Mouse (Mus musculus): ENCODE data around the gene Rexo2. TPM values are rescaled to one million over a fixed set of nuclear protein-coding genes. Genes with fewer than 3 reads are reported as not detected.

The Rexo2 gene
- polyA plus RNA-seq, 1 experiment = 80.3 TPM

- TF ChIP-seq CTCF (IDR thresholded peaks at IDR 0.05; ENCODE audit: borderline replicate concordance, extremely low read depth, insufficient read depth, insufficient read length) (no peak), POLR2A (IDR thresholded peaks at IDR 0.05; ENCODE audit: borderline replicate concordance, extremely low read depth, insufficient read depth, insufficient read length, poor library complexity, severe bottlenecking) (no peak)
- DNase-seq (ENCODE audit: low read depth) = no peak
Measured at GRCm38 (mm10) chr9:48427176-48427575, 53.2 kb downstream of the Rexo2 start.

GRCm38 (mm10) chr9:48423256-48423655, 57.2 kb downstream of the Rexo2 start:
- DNase-seq (ENCODE audit: low read depth) = no peak
- no peak for TF ChIP-seq POLR2A (IDR thresholded peaks at IDR 0.05; ENCODE audit: borderline replicate concordance, extremely low read depth, insufficient read depth, insufficient read length, poor library complexity, severe bottlenecking)
- no peak for TF ChIP-seq CTCF (IDR thresholded peaks at IDR 0.05; ENCODE audit: borderline replicate concordance, extremely low read depth, insufficient read depth, insufficient read length)

- DNase-seq (ENCODE audit: low read depth) = no peak
- no peak for TF ChIP-seq POLR2A (IDR thresholded peaks at IDR 0.05; ENCODE audit: borderline replicate concordance, extremely low read depth, insufficient read depth, insufficient read length, poor library complexity, severe bottlenecking)
- no peak for TF ChIP-seq CTCF (IDR thresholded peaks at IDR 0.05; ENCODE audit: borderline replicate concordance, extremely low read depth, insufficient read depth, insufficient read length)
Measured at GRCm38 (mm10) chr9:48422382-48422781, 58.0 kb downstream of the Rexo2 start.

- TF ChIP-seq POLR2A (IDR thresholded peaks at IDR 0.05; ENCODE audit: borderline replicate concordance, extremely low read depth, insufficient read depth, insufficient read length, poor library complexity, severe bottlenecking) (no peak), CTCF (IDR thresholded peaks at IDR 0.05; ENCODE audit: borderline replicate concordance, extremely low read depth, insufficient read depth, insufficient read length) (no peak)
- DNase-seq (ENCODE audit: low read depth) = no peak
Measured at GRCm38 (mm10) chr9:48421561-48421960, 58.9 kb downstream of the Rexo2 start.

- DNase-seq (ENCODE audit: low read depth) = no peak
- no peak for TF ChIP-seq POLR2A (IDR thresholded peaks at IDR 0.05; ENCODE audit: borderline replicate concordance, extremely low read depth, insufficient read depth, insufficient read length, poor library complexity, severe bottlenecking)
- TF ChIP-seq CTCF (IDR thresholded peaks at IDR 0.05; ENCODE audit: borderline replicate concordance, extremely low read depth, insufficient read depth, insufficient read length) = no peak
Measured at GRCm38 (mm10) chr9:48421029-48421428, 59.4 kb downstream of the Rexo2 start.

- DNase-seq (ENCODE audit: low read depth) = no peak
- TF ChIP-seq POLR2A (IDR thresholded peaks at IDR 0.05; ENCODE audit: borderline replicate concordance, extremely low read depth, insufficient read depth, insufficient read length, poor library complexity, severe bottlenecking) = no peak
- TF ChIP-seq CTCF (IDR thresholded peaks at IDR 0.05; ENCODE audit: borderline replicate concordance, extremely low read depth, insufficient read depth, insufficient read length) = no peak
Measured at GRCm38 (mm10) chr9:48420437-48420836, 60.0 kb downstream of the Rexo2 start.

- no peak for DNase-seq (ENCODE audit: low read depth)
- TF ChIP-seq POLR2A (IDR thresholded peaks at IDR 0.05; ENCODE audit: borderline replicate concordance, extremely low read depth, insufficient read depth, insufficient read length, poor library complexity, severe bottlenecking) = no peak
- no peak for TF ChIP-seq CTCF (IDR thresholded peaks at IDR 0.05; ENCODE audit: borderline replicate concordance, extremely low read depth, insufficient read depth, insufficient read length)
Measured at GRCm38 (mm10) chr9:48418829-48419228, 61.6 kb downstream of the Rexo2 start.

Other genes starting within 250 kb of the Rexo2 start
- 0.13 and 0.40 TPM in 2 replicates for gene Nxpe2, start 127.2 kb downstream of the Rexo2 start, polyA plus RNA-seq (2012; rRNA removed)
- gene Rbm7, start 14.7 kb upstream of the Rexo2 start, polyA plus RNA-seq (2012; rRNA removed) = 38.6 and 43.9 TPM in 2 replicates
- 18.8 and 25.5 TPM in 2 replicates for gene Gm5617, start 14.8 kb upstream of the Rexo2 start, polyA plus RNA-seq (2012; rRNA removed)
- 0.34 and 0.81 TPM in 2 replicates for gene Nnmt, start 124.5 kb upstream of the Rexo2 start, polyA plus RNA-seq (2012; rRNA removed)

Measured in brain, embryonic 14.5 days (tissue).